Mouse (Mus musculus) spleen, embryonic (tissue): ENCODE data around the gene Gm6592.
"Not testable (repeated sequence)": the region's sequence is repeated elsewhere in the genome, so short reads cannot be mapped to it uniquely, and the experiment has no call there.

Source experiments
- CTCF ChIA-PET: fragments of 350-600 bp; sonication (Branson Sonifier 250); formaldehyde crosslinking; loops from one replicate; lab custom pipeline; 2022; lab: Charles Lee

The Gm6592 gene

GRCm38 (mm10) chrX:8843694-8844093, at the start of gene Gm6592:
Gm6592 (plus strand) TSS chrX:8843994.
- CTCF ChIA-PET: no interaction called here

- CTCF ChIA-PET: not testable (repeated sequence)
Measured at GRCm38 (mm10) chrX:8803391-8803790, 40.4 kb upstream of the Gm6592 start, which contains the start of gene Ssxb5. Ssxb5 (plus strand) TSS chrX:8803691.

GRCm38 (mm10) chrX:8832043-8832442, 11.8 kb upstream of the Gm6592 start:
- CTCF ChIA-PET: no interaction called here

- CTCF ChIA-PET: no interaction called here
Measured at GRCm38 (mm10) chrX:8852486-8852885, 8.7 kb downstream of the Gm6592 start.

- CTCF ChIA-PET: not testable (repeated sequence)
Measured at GRCm38 (mm10) chrX:8864331-8864730, 20.5 kb downstream of the Gm6592 start.

GRCm38 (mm10) chrX:8873953-8874352, 30.2 kb downstream of the Gm6592 start, which contains the start of gene Gm5751:
Gm5751 (plus strand) TSS chrX:8874253.
- CTCF ChIA-PET: not testable (repeated sequence)

GRCm38 (mm10) chrX:8884336-8884735, 40.5 kb downstream of the Gm6592 start:
- CTCF ChIA-PET: no interaction called here

- CTCF ChIA-PET: interaction anchor here (0.6 kb wide), 1 partner anchor 1012 kb away, joined by 3 read pairs; no protein-coding TSS in a partner anchor
Measured at GRCm38 (mm10) chrX:8891975-8892342, 48.2 kb downstream of the Gm6592 start.

GRCm38 (mm10) chrX:8892343-8893155, 48.8 kb downstream of the Gm6592 start, which contains the start of gene B630019K06Rik:
B630019K06Rik (plus strand) TSS chrX:8892382.
- CTCF ChIA-PET: interaction anchor here (0.6 kb wide), 1 partner anchor 1013 kb away, joined by 3 read pairs; no protein-coding TSS in a partner anchor

- CTCF ChIA-PET: no interaction called here
Measured at GRCm38 (mm10) chrX:8893182-8893651, 49.4 kb downstream of the Gm6592 start.
